Mouse (Mus musculus): ENCODE measurements around the gene Ifi47. TPM values are rescaled to one million over a fixed set of nuclear protein-coding genes. Genes with fewer than 3 reads are reported as not detected.

Gene Ifi47
- polyA plus RNA-seq, 1 experiment from 2014 or later = 1.1 TPM

DNA sequence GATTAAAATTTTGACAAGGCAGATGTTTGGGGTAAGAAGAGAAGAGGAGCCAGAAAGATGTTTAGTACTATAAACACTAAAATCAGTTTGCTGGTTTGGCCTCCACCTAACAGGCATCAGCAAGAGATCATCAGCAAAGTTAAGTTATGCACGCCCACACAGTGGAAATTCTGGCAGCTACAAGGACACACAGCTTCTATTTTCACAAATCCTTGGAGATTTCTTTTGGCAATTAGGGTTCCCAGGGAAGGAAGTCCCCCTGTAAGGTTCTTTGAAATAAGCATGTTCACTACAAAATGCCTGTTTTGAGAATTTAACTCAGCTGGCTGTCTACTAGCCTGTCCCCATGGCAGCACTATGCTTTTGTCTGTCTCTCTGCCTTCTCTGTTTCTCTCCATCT lies 34.6 kb downstream of the Ifi47 start:
- no peaks in the 10 kb centered on the region for H3K4me1 ChIP-seq (replicated peaks; ENCODE audit: control insufficient read depth, insufficient read depth, low read length)
- 74% methylated on average over 1 of the region's 1 CpGs for WGBS
- H3K9ac ChIP-seq (ENCODE audit: low read length) = no peak overlapping the region
- H3K9me3 ChIP-seq (ENCODE audit: control insufficient read depth, low read length) = no peaks in the 10 kb centered on the region
- no peaks in the 10 kb centered on the region for H3K36me3 ChIP-seq (ENCODE audit: control insufficient read depth, insufficient read depth, low read length)
- ATAC-seq (replicated peaks; ENCODE audit: low FRiP score) (no peak), DNase-seq (ENCODE audit: low spot score) (no peak)
- no peaks in the 10 kb centered on the region for H3K27me3 ChIP-seq (ENCODE audit: control insufficient read depth, insufficient read depth, low read length)
- no peak overlapping the region for H3K27ac ChIP-seq (ENCODE audit: low read depth, low read length)
- H3K4me2 ChIP-seq (ENCODE audit: low read depth, low read length, severe bottlenecking) = no peak overlapping the region
- H3K4me3 ChIP-seq (ENCODE audit: low read depth, low read length) = no peak overlapping the region

DNA sequence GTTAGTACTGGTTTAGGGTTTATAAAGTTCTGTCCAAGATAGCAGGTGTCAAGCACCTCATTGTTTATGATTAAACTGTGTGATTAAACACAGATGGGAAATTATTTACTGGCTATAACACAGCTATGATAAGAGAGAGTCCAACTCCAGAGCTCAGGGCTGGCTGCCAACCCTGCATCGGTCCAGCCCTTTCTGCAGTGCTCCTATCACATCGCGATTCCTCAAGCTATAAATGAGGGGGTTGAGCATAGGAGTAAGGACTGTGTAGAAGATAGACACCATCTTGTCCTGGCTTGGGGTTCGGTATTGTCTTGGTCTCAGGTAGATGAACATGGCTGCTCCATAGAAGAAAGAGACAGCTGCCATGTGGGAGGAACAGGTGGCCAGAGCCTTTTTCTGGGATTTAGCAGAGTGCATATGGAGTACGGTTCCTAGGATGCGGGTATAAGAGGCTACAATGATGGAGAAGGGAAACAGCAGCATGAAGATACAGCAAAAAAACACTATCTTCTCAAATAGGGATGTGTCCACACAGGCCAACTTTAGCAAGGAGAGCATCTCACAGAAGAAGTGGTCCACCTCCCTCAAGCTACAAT lies 36.3 kb downstream of the Ifi47 start:
- no peak overlapping the region for H3K4me2 ChIP-seq (ENCODE audit: low read depth, low read length, severe bottlenecking)
- no peak for DNase-seq (ENCODE audit: low spot score)
- H3K27me3 ChIP-seq (ENCODE audit: control insufficient read depth, insufficient read depth, low read length) = no peaks in the 10 kb centered on the region
- H3K9ac ChIP-seq (ENCODE audit: low read length) = no peak overlapping the region
- no peak for ATAC-seq (replicated peaks; ENCODE audit: low FRiP score)
- no peaks in the 10 kb centered on the region for H3K4me1 ChIP-seq (replicated peaks; ENCODE audit: control insufficient read depth, insufficient read depth, low read length)
- H3K27ac ChIP-seq (ENCODE audit: low read depth, low read length) = no peak overlapping the region
- H3K36me3 ChIP-seq (ENCODE audit: control insufficient read depth, insufficient read depth, low read length) = no peaks in the 10 kb centered on the region
- H3K9me3 ChIP-seq (ENCODE audit: control insufficient read depth, low read length) = no peaks in the 10 kb centered on the region
- no peak overlapping the region for H3K4me3 ChIP-seq (ENCODE audit: low read depth, low read length)
- 90% methylated on average over 6 of the region's 6 CpGs for WGBS

DNA sequence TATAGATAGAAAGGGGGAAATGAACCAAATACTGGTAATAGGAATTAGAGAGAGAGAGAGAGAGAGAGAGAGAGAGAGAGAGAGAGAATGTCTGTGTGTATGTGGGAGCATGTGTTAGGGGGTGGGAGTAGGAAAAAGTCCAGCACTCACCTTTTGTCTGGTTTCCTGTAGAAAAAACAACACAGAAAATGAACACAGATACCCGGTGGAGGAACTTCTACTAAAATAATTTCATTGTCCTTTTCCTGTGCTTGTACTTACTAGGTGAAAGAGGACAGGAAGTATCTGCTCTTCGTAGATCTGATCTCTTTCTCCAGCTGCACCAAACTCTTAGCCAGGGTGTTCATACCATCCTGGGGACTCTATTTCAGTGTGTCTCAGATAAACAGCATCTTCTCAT lies 37.8 kb downstream of the Ifi47 start:
- Histone ChIP-seq H3K4me1 (replicated peaks; ENCODE audit: control insufficient read depth, insufficient read depth, low read length) (no peaks in the 10 kb centered on the region), H3K4me2 (ENCODE audit: low read depth, low read length, severe bottlenecking) (no peak overlapping the region), H3K9ac (ENCODE audit: low read length) (no peak overlapping the region), H3K36me3 (ENCODE audit: control insufficient read depth, insufficient read depth, low read length) (no peaks in the 10 kb centered on the region), H3K9me3 (ENCODE audit: control insufficient read depth, low read length) (no peaks in the 10 kb centered on the region), H3K27me3 (ENCODE audit: control insufficient read depth, insufficient read depth, low read length) (no peaks in the 10 kb centered on the region), H3K27ac (ENCODE audit: low read depth, low read length) (no peak overlapping the region), H3K4me3 (ENCODE audit: low read depth, low read length) (no peak overlapping the region)
- DNase-seq (ENCODE audit: low spot score) (no peak), ATAC-seq (replicated peaks; ENCODE audit: low FRiP score) (no peak)
- 78% methylated on average over 2 of the region's 2 CpGs for WGBS

DNA sequence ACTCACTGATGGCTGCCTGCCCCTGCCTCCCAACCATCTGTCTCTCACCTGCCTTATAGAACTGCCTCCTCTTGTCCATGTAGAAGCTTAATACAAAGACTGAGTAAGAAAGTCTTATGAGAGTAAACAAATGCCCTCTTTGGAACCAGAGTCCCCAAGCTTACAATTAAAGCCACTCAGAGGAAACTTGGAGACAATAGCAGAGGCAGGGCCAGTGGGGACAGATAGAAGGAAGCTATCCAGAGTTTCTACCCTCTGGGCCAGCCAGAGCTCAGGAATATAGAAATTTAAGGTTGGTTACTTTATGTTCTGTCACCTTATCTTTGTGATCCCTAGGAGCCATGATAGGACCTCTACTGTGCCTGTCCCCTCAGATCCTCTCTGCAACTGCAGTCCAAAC lies 38.4 kb downstream of the Ifi47 start, which contains the start of gene Olfr1396:
TSS of gene Olfr1396 (minus strand) at position 101 of the 400 bp plus-strand sequence.
- no peak within 1 kb of the TSS for H3K4me3 ChIP-seq (ENCODE audit: low read depth, low read length)
- no peaks in the 10 kb centered on the region for H3K9me3 ChIP-seq (ENCODE audit: control insufficient read depth, low read length)
- H3K27me3 ChIP-seq (ENCODE audit: control insufficient read depth, insufficient read depth, low read length) = no peaks in the 10 kb centered on the region
- H3K9ac ChIP-seq (ENCODE audit: low read length) = no peak within 1 kb of the TSS
- H3K27ac ChIP-seq (ENCODE audit: low read depth, low read length) = no peak within 1 kb of the TSS
- H3K36me3 ChIP-seq (ENCODE audit: control insufficient read depth, insufficient read depth, low read length) = no peaks in the 10 kb centered on the region
- no peak within 1 kb of the TSS for H3K4me2 ChIP-seq (ENCODE audit: low read depth, low read length, severe bottlenecking)
- DNase-seq (ENCODE audit: low spot score) = no peak
- H3K4me1 ChIP-seq (replicated peaks; ENCODE audit: control insufficient read depth, insufficient read depth, low read length) = no peaks in the 10 kb centered on the region
- no peak for ATAC-seq (replicated peaks; ENCODE audit: low FRiP score)

DNA sequence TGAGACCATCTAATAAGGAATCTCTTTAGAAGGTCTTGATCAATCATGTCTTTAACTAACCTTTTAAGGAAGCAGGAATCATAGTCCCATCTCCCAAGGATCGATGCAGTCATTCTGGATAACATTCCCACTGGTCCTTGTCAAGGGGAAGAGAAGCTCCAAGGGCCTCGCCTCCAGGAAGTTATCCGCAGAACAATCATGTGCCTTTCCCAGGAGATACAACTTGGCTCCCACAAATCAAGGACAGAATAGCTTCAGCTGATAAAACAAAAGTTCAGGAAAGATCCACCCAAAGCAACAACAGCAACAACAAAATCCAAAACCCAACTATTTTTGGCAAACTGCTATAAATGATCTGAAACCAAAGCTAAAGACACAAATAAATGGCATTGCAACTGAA lies 43.2 kb downstream of the Ifi47 start:
- Histone ChIP-seq H3K36me3 (ENCODE audit: control insufficient read depth, insufficient read depth, low read length) (no peaks in the 10 kb centered on the region), H3K27me3 (ENCODE audit: control insufficient read depth, insufficient read depth, low read length) (no peaks in the 10 kb centered on the region), H3K4me2 (ENCODE audit: low read depth, low read length, severe bottlenecking) (no peak overlapping the region), H3K27ac (ENCODE audit: low read depth, low read length) (no peak overlapping the region), H3K9ac (ENCODE audit: low read length) (no peak overlapping the region), H3K9me3 (ENCODE audit: control insufficient read depth, low read length) (no peaks in the 10 kb centered on the region), H3K4me3 (ENCODE audit: low read depth, low read length) (no peak overlapping the region), H3K4me1 (replicated peaks; ENCODE audit: control insufficient read depth, insufficient read depth, low read length) (no peaks in the 10 kb centered on the region)
- DNase-seq (ENCODE audit: low spot score) = no peak
- 85% methylated on average over 3 of the region's 3 CpGs for WGBS
- ATAC-seq (replicated peaks; ENCODE audit: low FRiP score) = no peak

DNA sequence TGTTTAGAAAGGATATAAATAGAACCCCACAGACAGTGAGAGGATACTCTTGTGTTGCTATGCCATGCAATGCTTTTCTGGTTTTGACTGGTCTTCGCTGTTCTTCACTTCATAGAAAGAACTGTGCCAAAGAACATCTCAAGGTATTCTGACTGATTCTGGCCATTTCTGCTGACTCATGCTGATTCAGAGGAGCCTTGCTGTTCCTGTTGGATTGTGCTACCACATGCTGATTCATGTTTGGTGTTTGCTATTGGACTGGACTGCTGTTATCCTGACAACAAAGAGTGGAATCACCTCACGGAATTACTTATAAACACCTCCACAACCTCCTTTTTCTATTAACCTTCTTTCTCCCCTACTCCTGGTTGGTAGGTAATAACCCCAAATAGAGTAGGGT lies 47.8 kb downstream of the Ifi47 start:
- H3K9me3 ChIP-seq (ENCODE audit: control insufficient read depth, low read length) = no peaks in the 10 kb centered on the region
- no peaks in the 10 kb centered on the region for H3K36me3 ChIP-seq (ENCODE audit: control insufficient read depth, insufficient read depth, low read length)
- H3K27me3 ChIP-seq (ENCODE audit: control insufficient read depth, insufficient read depth, low read length) = no peaks in the 10 kb centered on the region
- no peak overlapping the region for H3K4me3 ChIP-seq (ENCODE audit: low read depth, low read length)
- no peak overlapping the region for H3K4me2 ChIP-seq (ENCODE audit: low read depth, low read length, severe bottlenecking)
- DNase-seq (ENCODE audit: low spot score) (no peak), ATAC-seq (replicated peaks; ENCODE audit: low FRiP score) (no peak)
- 85% methylated on average over 2 of the region's 2 CpGs for WGBS
- no peak overlapping the region for H3K27ac ChIP-seq (ENCODE audit: low read depth, low read length)
- no peaks in the 10 kb centered on the region for H3K4me1 ChIP-seq (replicated peaks; ENCODE audit: control insufficient read depth, insufficient read depth, low read length)
- H3K9ac ChIP-seq (ENCODE audit: low read length) = no peak overlapping the region

DNA sequence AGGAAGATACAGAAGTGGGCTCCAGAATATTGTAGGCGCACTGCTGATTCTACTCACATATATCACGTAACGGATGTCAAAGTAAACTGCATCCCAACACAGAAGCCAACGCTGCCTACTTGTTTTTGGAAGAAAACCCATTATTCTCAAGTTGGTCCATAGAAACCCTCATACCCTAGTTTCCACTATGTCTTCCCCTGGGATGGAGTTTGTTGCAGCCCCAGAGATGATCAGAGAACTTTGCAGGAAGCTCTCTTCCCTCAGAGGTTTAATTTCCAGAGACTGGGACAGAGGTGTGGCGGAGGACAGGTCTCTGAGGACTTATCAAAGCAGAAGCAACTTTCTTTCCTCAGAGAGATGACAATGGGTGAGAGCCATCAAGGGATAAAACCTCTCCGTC lies 65.6 kb downstream of the Ifi47 start, which contains the start of gene Olfr1395:
TSS of gene Olfr1395 (plus strand) at position 301 of the 400 bp plus-strand sequence.
- H3K9ac ChIP-seq (ENCODE audit: low read length) = no peak within 1 kb of the TSS
- DNase-seq (ENCODE audit: low spot score) (no peak), ATAC-seq (replicated peaks; ENCODE audit: low FRiP score) (no peak)
- H3K9me3 ChIP-seq (ENCODE audit: control insufficient read depth, low read length) = no peaks in the 10 kb centered on the region
- 94% methylated on average over 6 of the region's 6 CpGs for WGBS
- no peaks in the 10 kb centered on the region for H3K36me3 ChIP-seq (ENCODE audit: control insufficient read depth, insufficient read depth, low read length)
- no peak within 1 kb of the TSS for H3K4me2 ChIP-seq (ENCODE audit: low read depth, low read length, severe bottlenecking)
- H3K27ac ChIP-seq (ENCODE audit: low read depth, low read length) = no peak within 1 kb of the TSS
- no peaks in the 10 kb centered on the region for H3K27me3 ChIP-seq (ENCODE audit: control insufficient read depth, insufficient read depth, low read length)
- no peaks in the 10 kb centered on the region for H3K4me1 ChIP-seq (replicated peaks; ENCODE audit: control insufficient read depth, insufficient read depth, low read length)
- H3K4me3 ChIP-seq (ENCODE audit: low read depth, low read length) = no peak within 1 kb of the TSS

Other genes with a start within 250 kb of the Ifi47 start
- gene Gm12184, start 249.9 kb upstream of the Ifi47 start, polyA plus RNA-seq (2014; fragmentation: Nextera tagmentation; extraction: Ambion mirVana) = 12.3 and 12.7 TPM in 2 replicates
- 1.5 TPM in 2 replicates for gene Irgm1, start 204.9 kb upstream of the Ifi47 start, polyA plus RNA-seq (2014; fragmentation: Nextera tagmentation; extraction: Ambion mirVana)
- gene Gm5431, start 174.4 kb upstream of the Ifi47 start, polyA plus RNA-seq (2014; fragmentation: Nextera tagmentation; extraction: Ambion mirVana) = 0.24 TPM in 1 of 2 replicates, not detected in the other
- gene Psme2b, start 130.4 kb upstream of the Ifi47 start, polyA plus RNA-seq (2014; fragmentation: Nextera tagmentation; extraction: Ambion mirVana) = 1.2 and 1.9 TPM in 2 replicates
- not detected in 2 replicates for gene Olfr56, start 97.7 kb upstream of the Ifi47 start, polyA plus RNA-seq (2014; fragmentation: Nextera tagmentation; extraction: Ambion mirVana)
- 0.20 TPM in 1 of 2 replicates, not detected in the other for gene 9930111J21Rik1, start 97.2 kb upstream of the Ifi47 start, polyA plus RNA-seq (2014; fragmentation: Nextera tagmentation; extraction: Ambion mirVana)
- not detected in 2 replicates for gene Gm12185, start 84.4 kb upstream of the Ifi47 start, polyA plus RNA-seq (2014; fragmentation: Nextera tagmentation; extraction: Ambion mirVana)
- gene Tgtp1, start 82.4 kb upstream of the Ifi47 start, polyA plus RNA-seq (2014; fragmentation: Nextera tagmentation; extraction: Ambion mirVana) = not detected in 2 replicates
- 0.04 and 0.07 TPM in 2 replicates for gene 9930111J21Rik2, start 25.3 kb upstream of the Ifi47 start, polyA plus RNA-seq (2014; fragmentation: Nextera tagmentation; extraction: Ambion mirVana)
- not detected in 2 replicates for gene Tgtp2, start 12.4 kb upstream of the Ifi47 start, polyA plus RNA-seq (2014; fragmentation: Nextera tagmentation; extraction: Ambion mirVana)
- not detected in 2 replicates for gene Olfr1396, start 38.3 kb downstream of the Ifi47 start, polyA plus RNA-seq (2014; fragmentation: Nextera tagmentation; extraction: Ambion mirVana)
- gene Olfr1395, start 65.7 kb downstream of the Ifi47 start, polyA plus RNA-seq (2014; fragmentation: Nextera tagmentation; extraction: Ambion mirVana) = not detected in 2 replicates
- not detected in 2 replicates for gene Olfr1394, start 77.8 kb downstream of the Ifi47 start, polyA plus RNA-seq (2014; fragmentation: Nextera tagmentation; extraction: Ambion mirVana)
- gene Btnl9, start 110.6 kb downstream of the Ifi47 start, polyA plus RNA-seq (2014; fragmentation: Nextera tagmentation; extraction: Ambion mirVana) = 0.16 TPM in 1 of 2 replicates, not detected in the other
- 58.4 and 59.6 TPM in 2 replicates for gene Zfp62, start 126.7 kb downstream of the Ifi47 start, polyA plus RNA-seq (2014; fragmentation: Nextera tagmentation; extraction: Ambion mirVana)
- gene Mgat1, start 167.6 kb downstream of the Ifi47 start, polyA plus RNA-seq (2014; fragmentation: Nextera tagmentation; extraction: Ambion mirVana) = 34.6 and 37.2 TPM in 2 replicates
- not detected in 2 replicates for gene Olfr1393, start 201.7 kb downstream of the Ifi47 start, polyA plus RNA-seq (2014; fragmentation: Nextera tagmentation; extraction: Ambion mirVana)
- not detected in 2 replicates for gene Olfr1392, start 208.7 kb downstream of the Ifi47 start, polyA plus RNA-seq (2014; fragmentation: Nextera tagmentation; extraction: Ambion mirVana)
- not detected in 2 replicates for gene Olfr10, start 228.2 kb downstream of the Ifi47 start, polyA plus RNA-seq (2014; fragmentation: Nextera tagmentation; extraction: Ambion mirVana)
- gene Olfr1391, start 246.2 kb downstream of the Ifi47 start, polyA plus RNA-seq (2014; fragmentation: Nextera tagmentation; extraction: Ambion mirVana) = not detected in 2 replicates